Mouse (Mus musculus) heart, postnatal 0 days (tissue): Measurements from ENCODE around the gene Zfp286. TPM values are rescaled to one million over a fixed set of nuclear protein-coding genes. Genes with fewer than 3 reads are reported as not detected.

Experiments used
- ATAC-seq: fragments of 200-750 bp; cut with Nextera tagmentation; 2 replicates; pipeline ENCODE4 v1.8.0; 2017; ENCODE audit warnings: low read depth, moderate number of reproducible peaks, moderate library complexity; ENCODE audit not compliant: insufficient read depth
- DNase-seq: peaks from one replicate; pipeline ENCODE4 v3.0.0-alpha.2; 2016; ENCODE audit warnings: low spot score
- H3K27ac ChIP-seq: fragments of 300-500 bp; sonication (generic); 2 replicates; pipeline ENCODE4 v1.5.1; 2014; ENCODE audit warnings: low read depth, mild to moderate bottlenecking
- H3K27me3 ChIP-seq: fragments of 300-500 bp; sonication (generic); 2 replicates; pipeline ENCODE4 v1.6.1; 2014; ENCODE audit warnings: low read length, mixed read lengths; ENCODE audit not compliant: control insufficient read depth, insufficient read depth
- H3K36me3 ChIP-seq: fragments of 300-500 bp; sonication (generic); replicated peaks from 2 replicates; pipeline ENCODE4 v1.6.1; 2014; ENCODE audit warnings: low read length, mixed read lengths; ENCODE audit not compliant: control insufficient read depth, insufficient read depth
- H3K4me1 ChIP-seq: fragments of 300-500 bp; sonication (generic); 2 replicates; pipeline ENCODE4 v1.6.1; 2014; ENCODE audit warnings: antibody characterized with exemption; ENCODE audit not compliant: control insufficient read depth, insufficient read depth
- H3K4me2 ChIP-seq: fragments of 300-500 bp; sonication (generic); 2 replicates; pipeline ENCODE4 v1.6.1; 2014; ENCODE audit warnings: low read depth, mild to moderate bottlenecking, low read length, moderate library complexity
- H3K4me3 ChIP-seq: fragments of 300-500 bp; sonication (generic); 2 replicates; pipeline ENCODE4 v1.5.1; 2014; ENCODE audit warnings: low read depth, low read length
- H3K9ac ChIP-seq: fragments of 300-500 bp; sonication (generic); replicated peaks from 2 replicates; pipeline ENCODE4 v1.6.1; 2014; ENCODE audit warnings: low read depth, low read length, mixed read lengths
- H3K9me3 ChIP-seq: fragments of 300-500 bp; sonication (generic); replicated peaks from 2 replicates; pipeline ENCODE4 v1.6.1; 2016; ENCODE audit warnings: low read length; ENCODE audit not compliant: control insufficient read depth
- CTCF ChIP-seq: IDR thresholded peaks from 2 replicates; pipeline ENCODE4 v1.5.1; 2016; ENCODE audit warnings: antibody characterized with exemption, control low read depth, low read depth
- EP300 ChIP-seq: IDR thresholded peaks from 2 replicates; pipeline ENCODE4 v1.6.1; 2016; ENCODE audit warnings: antibody characterized with exemption, low read depth
- WGBS: fragments of 180-500 bp; shearing (Covaris S2); extraction: QIAGEN DNeasy Blood & Tissue Kit; methylation state at CpG from one replicate; pipeline ENCODE4 v1.1.7; 2014; 5-methylcytosine and 5-hydroxymethylcytosine counted together
- polyA plus RNA-seq: library from polyadenylated mRNA; unstranded; fragments of >200 nt; fragmentation: Nextera tagmentation; extraction: Ambion mirVana; gene quantifications from 2 replicates; pipeline ENCODE4 v1.2.1, GENCODE M21; 2015
- total RNA-seq: library from RNA; depleted of rRNA; stranded (reverse); fragments of >200 nt; gene quantifications from 2 replicates; pipeline ENCODE4 v1.2.3, GENCODE M21; 2014; ENCODE audit warnings: low replicate concordance

Zfp286 gene
- total and polyA plus RNA-seq, 2 experiments from 2014 or later = 2.0 to 3.5 TPM

DNA sequence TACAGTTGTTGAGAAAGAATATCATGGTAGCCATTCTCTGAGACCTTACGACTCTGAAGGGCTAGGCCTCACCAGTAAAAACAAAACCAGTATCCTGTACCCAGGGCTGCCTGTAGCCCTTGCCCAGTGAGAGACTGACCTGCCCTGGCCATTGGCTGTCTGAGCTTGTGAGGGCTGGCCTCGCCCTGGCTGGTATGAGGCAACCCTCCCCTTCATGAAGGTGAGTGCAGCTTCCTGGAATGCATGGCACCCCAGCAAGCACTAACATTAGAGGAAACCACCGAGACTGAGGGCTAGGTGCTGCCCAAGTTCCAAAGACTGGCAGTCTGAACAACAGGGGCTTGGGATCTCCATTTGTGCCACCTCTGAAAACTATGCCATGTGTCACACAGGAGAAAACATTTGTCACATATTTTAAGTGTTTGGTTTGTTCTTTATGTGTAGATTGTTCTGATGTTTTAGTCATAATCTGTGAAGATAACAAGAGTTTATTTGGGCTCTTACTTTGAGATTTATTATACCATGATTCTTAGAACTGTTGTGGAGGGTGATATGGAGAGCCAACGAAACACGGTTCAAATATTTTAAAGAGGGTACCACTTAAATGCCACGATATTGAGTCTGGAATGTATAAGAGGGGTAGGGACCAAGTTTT, 24.8 kb upstream of the Zfp286 start:
- H3K4me1 ChIP-seq = no peaks in the 10 kb centered on the region; the same call in 1 of the 2 replicates
- WGBS = 56% methylated on average over 6 of the region's 6 CpGs
- H3K9ac ChIP-seq = no peak overlapping the region
- H3K4me3 ChIP-seq = no peak overlapping the region
- no peak for TF ChIP-seq CTCF
- TF ChIP-seq EP300 = no peak
- no peaks in the 10 kb centered on the region for H3K9me3 ChIP-seq
- DNase-seq (no peak), ATAC-seq (peak; percentile 41; the same call in 1 of the 2 replicates)
- no peak overlapping the region for H3K27ac ChIP-seq
- H3K36me3 ChIP-seq = no peaks in the 10 kb centered on the region
- H3K4me2 ChIP-seq = no peak overlapping the region
- no peaks in the 10 kb centered on the region for H3K27me3 ChIP-seq

DNA sequence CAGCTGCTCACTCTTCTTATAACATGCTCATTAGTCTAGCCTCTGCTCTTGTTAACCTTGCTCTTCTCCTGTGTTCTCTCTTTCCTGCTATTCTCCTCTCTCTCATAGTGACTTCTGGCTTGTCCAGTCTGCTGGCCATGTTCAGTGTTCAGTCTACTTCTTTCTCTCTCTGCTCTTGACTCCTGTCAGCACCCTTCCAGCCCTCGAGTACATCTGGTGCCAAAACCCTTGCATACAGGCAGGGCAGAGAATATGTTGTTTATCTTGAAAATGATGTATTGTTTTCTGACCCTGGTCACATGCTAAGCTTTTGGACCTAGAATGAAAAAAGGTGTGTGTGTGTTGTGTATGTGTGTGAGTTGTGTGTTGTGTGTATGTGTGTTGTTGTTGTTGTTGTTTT, 24.2 kb upstream of the Zfp286 start:
- TF ChIP-seq EP300 (no peak), CTCF (no peak)
- H3K4me2 ChIP-seq = no peak overlapping the region
- DNase-seq = peak; percentile 9
- H3K27me3 ChIP-seq = no peaks in the 10 kb centered on the region
- peak; percentile 57; the same call in 1 of the 2 replicates for ATAC-seq
- H3K9ac ChIP-seq = no peak overlapping the region
- no peaks in the 10 kb centered on the region for H3K9me3 ChIP-seq
- no peak overlapping the region for H3K27ac ChIP-seq
- H3K4me3 ChIP-seq = no peak overlapping the region
- no peaks in the 10 kb centered on the region for H3K36me3 ChIP-seq
- WGBS = 12% methylated on average over 1 of the region's 1 CpGs
- no peaks in the 10 kb centered on the region; the same call in 1 of the 2 replicates for H3K4me1 ChIP-seq

DNA sequence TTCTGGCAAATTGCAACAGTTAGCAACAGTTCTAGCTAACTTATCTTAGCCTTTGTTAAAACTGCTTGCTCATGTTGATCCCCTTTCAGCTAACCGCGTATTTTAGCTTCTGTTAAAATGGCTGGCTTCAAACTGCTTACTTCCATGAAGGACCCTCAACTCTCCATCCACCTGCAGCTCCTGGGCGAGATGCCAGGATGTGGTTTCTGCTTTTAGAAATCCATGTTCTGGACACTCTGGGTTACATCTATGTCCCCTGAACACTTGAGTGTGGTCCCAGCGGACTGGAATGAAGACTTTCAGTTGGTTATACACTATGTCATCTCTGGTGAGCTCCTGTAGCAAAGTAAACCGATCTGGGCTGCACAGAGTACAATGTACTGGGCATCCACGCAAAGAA, 23.0 kb upstream of the Zfp286 start:
- Histone ChIP-seq H3K27ac (no peak overlapping the region), H3K4me1 (no peaks in the 10 kb centered on the region; the same call in 1 of the 2 replicates), H3K4me2 (no peak overlapping the region), H3K9ac (no peak overlapping the region), H3K4me3 (no peak overlapping the region), H3K27me3 (no peaks in the 10 kb centered on the region), H3K9me3 (no peaks in the 10 kb centered on the region), H3K36me3 (no peaks in the 10 kb centered on the region)
- no peak for TF ChIP-seq EP300
- no peak for TF ChIP-seq CTCF
- WGBS = 84% methylated on average over 6 of the region's 6 CpGs
- DNase-seq (no peak), ATAC-seq (no peak)

DNA sequence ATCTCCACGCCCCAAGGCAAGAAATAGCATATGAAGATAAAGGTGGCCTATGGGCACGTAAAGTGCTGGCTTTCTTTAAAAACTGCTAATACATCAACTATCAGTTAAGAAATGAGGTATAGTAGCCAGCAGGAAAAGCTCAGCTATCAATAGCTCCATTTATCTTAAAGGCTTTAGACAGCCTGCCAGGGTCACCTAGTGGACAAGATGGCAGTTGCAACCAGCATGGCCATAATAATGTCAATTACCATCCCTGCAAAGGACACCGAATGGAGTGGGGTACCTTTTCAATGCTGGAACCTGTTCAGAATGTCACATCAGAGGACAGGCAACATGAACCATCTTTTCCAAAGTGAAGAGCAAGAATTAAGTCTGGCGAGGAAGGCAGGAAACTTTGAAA, 19.9 kb upstream of the Zfp286 start:
- Histone ChIP-seq H3K9me3 (0 out of 2 replicates have a peak, but pooled peaks cover 6% of the 10 kb centered on the region), H3K9ac (no peak overlapping the region), H3K27ac (no peak overlapping the region), H3K4me1 (no peaks in the 10 kb centered on the region; the same call in 1 of the 2 replicates), H3K4me2 (no peak overlapping the region), H3K27me3 (no peaks in the 10 kb centered on the region), H3K36me3 (no peaks in the 10 kb centered on the region), H3K4me3 (no peak overlapping the region)
- ATAC-seq = no peak
- no peak for TF ChIP-seq EP300
- peak; percentile 68 for TF ChIP-seq CTCF
- 57% methylated on average over 4 of the region's 4 CpGs for WGBS
- no peak for DNase-seq

DNA sequence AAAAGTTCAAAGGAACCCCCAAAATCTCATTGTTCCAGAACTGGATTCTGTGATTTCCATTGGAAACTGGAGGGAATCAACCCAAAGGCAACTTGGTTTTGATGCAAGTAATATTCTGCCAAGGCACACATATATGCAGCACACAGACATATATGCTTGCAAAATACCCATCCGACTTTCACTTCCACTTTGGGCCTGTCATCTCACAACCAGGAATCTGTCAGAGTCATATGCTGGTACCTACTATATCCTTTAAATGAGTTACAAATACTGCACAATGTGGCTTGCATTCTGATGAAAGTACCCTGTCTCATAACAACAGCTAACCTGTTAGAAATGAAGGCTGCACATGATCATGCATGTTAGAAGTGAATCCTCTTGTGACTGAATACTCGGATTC, 18.7 kb upstream of the Zfp286 start:
- no peak for TF ChIP-seq EP300
- no peak for TF ChIP-seq CTCF
- 80% methylated on average over 2 of the region's 2 CpGs for WGBS
- H3K4me3 ChIP-seq = no peak overlapping the region
- no peak overlapping the region for H3K9ac ChIP-seq
- DNase-seq (no peak), ATAC-seq (no peak)
- no peak overlapping the region for H3K27ac ChIP-seq
- H3K36me3 ChIP-seq = no peaks in the 10 kb centered on the region
- H3K27me3 ChIP-seq = no peaks in the 10 kb centered on the region
- 0 out of 2 replicates have a peak, but pooled peaks cover 6% of the 10 kb centered on the region for H3K9me3 ChIP-seq
- no peak overlapping the region for H3K4me2 ChIP-seq
- no peaks in the 10 kb centered on the region for H3K4me1 ChIP-seq

DNA sequence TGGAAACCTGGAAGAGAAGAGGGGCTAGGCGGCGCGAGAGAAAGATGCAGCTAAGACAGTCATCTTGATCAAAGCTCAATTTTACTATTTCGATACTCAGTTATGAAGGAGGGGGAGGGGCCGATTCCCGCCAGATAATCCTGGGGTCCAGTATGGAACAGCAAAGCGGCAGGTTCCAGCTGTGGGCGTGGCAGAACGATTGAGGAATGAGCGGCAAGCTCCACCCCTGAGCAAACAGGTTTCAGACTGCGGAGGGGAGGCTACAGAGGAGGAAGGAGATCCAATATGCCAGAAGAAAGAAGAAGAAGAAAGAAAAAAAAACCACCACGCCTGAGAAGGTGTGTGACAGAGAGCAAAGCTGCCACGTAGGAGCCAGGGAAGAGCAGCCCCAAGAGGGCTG, 14.9 kb upstream of the Zfp286 start:
- Histone ChIP-seq H3K27ac (no peak overlapping the region), H3K4me2 (no peak overlapping the region), H3K4me1 (no peaks in the 10 kb centered on the region), H3K27me3 (no peaks in the 10 kb centered on the region), H3K9ac (no peak overlapping the region), H3K9me3 (0 out of 2 replicates have a peak, but pooled peaks cover 6% of the 10 kb centered on the region), H3K36me3 (no peaks in the 10 kb centered on the region), H3K4me3 (no peak overlapping the region)
- ATAC-seq = no peak
- DNase-seq = no peak
- 53% methylated on average over 13 of the region's 13 CpGs for WGBS
- no peak for TF ChIP-seq CTCF
